Mouse (Mus musculus): Measurements from ENCODE around the gene Rpl36al. TPM values are rescaled to one million over a fixed set of nuclear protein-coding genes. Genes with fewer than 3 reads are reported as not detected.
A peak's percentile ranks its signal among the peaks of the same experiment; 100 is the strongest.

Gene Rpl36al
- polyA plus RNA-seq, 1 experiment from 2014 or later = 768 TPM

GRCm38 (mm10) chr12:69207926-69208325 is 24.0 kb upstream of the Rpl36al start:
- Histone ChIP-seq H3K4me2 (ENCODE audit: low read length) (no peak overlapping the region), H3K27me3 (ENCODE audit: insufficient read depth, low read length) (no peaks in the 10 kb centered on the region), H3K27ac (no peak overlapping the region), H3K9ac (ENCODE audit: low read depth, low read length) (no peak overlapping the region), H3K4me1 (replicated peaks; ENCODE audit: insufficient read depth, low read length) (no peaks in the 10 kb centered on the region), H3K36me3 (ENCODE audit: insufficient read depth, low read length) (0 out of 2 replicates have a peak, but pooled peaks cover 15% of the 10 kb centered on the region), H3K9me3 (replicated peaks; ENCODE audit: low read length) (no peaks in the 10 kb centered on the region), H3K4me3 (replicated peaks; ENCODE audit: low read depth, low read length) (no peak overlapping the region)
- no peak for TF ChIP-seq CTCF (IDR thresholded peaks at IDR 0.05; ENCODE audit: low read depth)
- DNase-seq (ENCODE audit: low spot score) = no peak
- WGBS = 95% methylated on average over 7 of the region's 7 CpGs
- no peak for ATAC-seq (replicated peaks; ENCODE audit: low FRiP score, low read depth)

- Histone ChIP-seq H3K9me3 (replicated peaks; ENCODE audit: low read length) (no peaks in the 10 kb centered on the region), H3K4me1 (replicated peaks; ENCODE audit: insufficient read depth, low read length) (no peaks in the 10 kb centered on the region), H3K4me2 (ENCODE audit: low read length) (no peak overlapping the region), H3K9ac (ENCODE audit: low read depth, low read length) (no peak overlapping the region), H3K27ac (no peak overlapping the region), H3K36me3 (ENCODE audit: insufficient read depth, low read length) (peaks cover 15% of the 10 kb centered on the region; the same call in 1 of the 2 replicates), H3K27me3 (ENCODE audit: insufficient read depth, low read length) (no peaks in the 10 kb centered on the region), H3K4me3 (replicated peaks; ENCODE audit: low read depth, low read length) (no peak overlapping the region)
- ATAC-seq (replicated peaks; ENCODE audit: low FRiP score, low read depth) (no peak), DNase-seq (ENCODE audit: low spot score) (no peak)
- WGBS = 89% methylated on average over 8 of the region's 8 CpGs
- TF ChIP-seq CTCF (IDR thresholded peaks at IDR 0.05; ENCODE audit: low read depth) = no peak
Observed at GRCm38 (mm10) chr12:69207396-69207795, 23.5 kb upstream of the Rpl36al start.

GRCm38 (mm10) chr12:69204052-69204833 is 20.4 kb upstream of the Rpl36al start, which contains the start of gene Gm49384:
Gene Gm49384 (minus strand): TSS chr12:69204267.
- H3K36me3 ChIP-seq (ENCODE audit: insufficient read depth, low read length) = peaks cover 18% of the 10 kb centered on the region; the same call in 1 of the 2 replicates
- 82% methylated on average over 16 of the region's 16 CpGs for WGBS
- no peaks in the 10 kb centered on the region for H3K4me1 ChIP-seq (replicated peaks; ENCODE audit: insufficient read depth, low read length)
- no peak within 1 kb of the TSS for H3K9ac ChIP-seq (ENCODE audit: low read depth, low read length)
- ATAC-seq (replicated peaks; ENCODE audit: low FRiP score, low read depth) (no peak), DNase-seq (ENCODE audit: low spot score) (no peak)
- H3K4me2 ChIP-seq (ENCODE audit: low read length) = no peak within 1 kb of the TSS
- H3K9me3 ChIP-seq (replicated peaks; ENCODE audit: low read length) = no peaks in the 10 kb centered on the region
- H3K27me3 ChIP-seq (ENCODE audit: insufficient read depth, low read length) = no peaks in the 10 kb centered on the region
- TF ChIP-seq CTCF (IDR thresholded peaks at IDR 0.05; ENCODE audit: low read depth) = no peak
- H3K27ac ChIP-seq = no peak within 1 kb of the TSS
- H3K4me3 ChIP-seq (replicated peaks; ENCODE audit: low read depth, low read length) = no peak within 1 kb of the TSS

GRCm38 (mm10) chr12:69198985-69199384 is 15.1 kb upstream of the Rpl36al start:
- Histone ChIP-seq H3K4me1 (replicated peaks; ENCODE audit: insufficient read depth, low read length) (peaks cover 8% of the 10 kb centered on the region), H3K9me3 (replicated peaks; ENCODE audit: low read length) (no peaks in the 10 kb centered on the region), H3K9ac (ENCODE audit: low read depth, low read length) (no peak overlapping the region), H3K4me2 (ENCODE audit: low read length) (no peak overlapping the region), H3K27me3 (ENCODE audit: insufficient read depth, low read length) (no peaks in the 10 kb centered on the region), H3K36me3 (ENCODE audit: insufficient read depth, low read length) (peaks cover 10% of the 10 kb centered on the region; the same call in 1 of the 2 replicates), H3K27ac (no peak overlapping the region), H3K4me3 (replicated peaks; ENCODE audit: low read depth, low read length) (no peak overlapping the region)
- ATAC-seq (replicated peaks; ENCODE audit: low FRiP score, low read depth) = no peak
- DNase-seq (ENCODE audit: low spot score) = no peak
- no peak for TF ChIP-seq CTCF (IDR thresholded peaks at IDR 0.05; ENCODE audit: low read depth)

- no peaks in the 10 kb centered on the region for H3K27me3 ChIP-seq (ENCODE audit: insufficient read depth, low read length)
Observed at GRCm38 (mm10) chr12:69198164-69198535, 14.3 kb upstream of the Rpl36al start, which contains the start of gene Dnaaf2. Gene Dnaaf2 (minus strand): TSS chr12:69198429.

GRCm38 (mm10) chr12:69197378-69198163 is 13.7 kb upstream of the Rpl36al start:
- Histone ChIP-seq H3K27me3 (ENCODE audit: insufficient read depth, low read length) (no peaks in the 10 kb centered on the region), H3K4me3 (replicated peaks; ENCODE audit: low read depth, low read length) (peak overlapping the region; percentile 92), H3K36me3 (ENCODE audit: insufficient read depth, low read length) (peaks cover 9% of the 10 kb centered on the region; the same call in 1 of the 2 replicates), H3K27ac (peak overlapping the region; percentile 91), H3K4me2 (ENCODE audit: low read length) (peak overlapping the region; percentile 71), H3K4me1 (replicated peaks; ENCODE audit: insufficient read depth, low read length) (peaks cover 8% of the 10 kb centered on the region), H3K9me3 (replicated peaks; ENCODE audit: low read length) (no peaks in the 10 kb centered on the region), H3K9ac (ENCODE audit: low read depth, low read length) (peak overlapping the region; percentile 83)
- ATAC-seq (replicated peaks; ENCODE audit: low FRiP score, low read depth) (peak; percentile 65), DNase-seq (ENCODE audit: low spot score) (peak; percentile 36)
- TF ChIP-seq CTCF (IDR thresholded peaks at IDR 0.05; ENCODE audit: low read depth) = no peak
- WGBS = under 1% methylated on average over 91 of the region's 94 CpGs

More at GRCm38 (mm10) chr12:69198164-69198535, 14.3 kb upstream of the Rpl36al start, which contains the start of gene Dnaaf2:
- no peaks in the 10 kb centered on the region for H3K9me3 ChIP-seq (replicated peaks; ENCODE audit: low read length)
- peak within 1 kb of the TSS; percentile 83 for H3K9ac ChIP-seq (ENCODE audit: low read depth, low read length)
- peaks cover 8% of the 10 kb centered on the region for H3K4me1 ChIP-seq (replicated peaks; ENCODE audit: insufficient read depth, low read length)
- ATAC-seq (replicated peaks; ENCODE audit: low FRiP score, low read depth) (peak; percentile 62), DNase-seq (ENCODE audit: low spot score) (peak; percentile 87)
- TF ChIP-seq CTCF (IDR thresholded peaks at IDR 0.05; ENCODE audit: low read depth) = no peak
- peaks cover 10% of the 10 kb centered on the region; the same call in 1 of the 2 replicates for H3K36me3 ChIP-seq (ENCODE audit: insufficient read depth, low read length)
- H3K4me2 ChIP-seq (ENCODE audit: low read length) = peak within 1 kb of the TSS; percentile 71
- WGBS = 0% methylated on average over 18 of the region's 18 CpGs
- peak within 1 kb of the TSS; percentile 92 for H3K4me3 ChIP-seq (replicated peaks; ENCODE audit: low read depth, low read length)
- peak within 1 kb of the TSS; percentile 91 for H3K27ac ChIP-seq

Measured in kidney, postnatal 0 days (tissue).